Mouse (Mus musculus) liver, embryonic 16.5 days (tissue): Measurements from ENCODE around the gene Asrgl1. TPM values are rescaled to one million over a fixed set of nuclear protein-coding genes. Genes with fewer than 3 reads are reported as not detected.
A peak's percentile ranks its signal among the peaks of the same experiment; 100 is the strongest.
"Not testable (repeated sequence)": the region's sequence is repeated elsewhere in the genome, so short reads cannot be mapped to it uniquely, and the experiment has no call there.

ENCODE experiments used
- ATAC-seq: fragments of 200-750 bp; cut with Nextera tagmentation; 2 replicates; pipeline ENCODE4 v1.8.0; 2017; ENCODE audit warnings: low read depth, mild to moderate bottlenecking, moderate number of reproducible peaks, moderate library complexity
- H3K27ac ChIP-seq: fragments of 300-500 bp; sonication (generic); 2 replicates; pipeline ENCODE4 v1.5.1; 2014; ENCODE audit warnings: mild to moderate bottlenecking, low read length
- H3K27me3 ChIP-seq: fragments of 300-500 bp; sonication (generic); 2 replicates; pipeline ENCODE4 v1.6.1; 2014; ENCODE audit warnings: low read depth, low read length, mixed read lengths; ENCODE audit not compliant: control insufficient read depth, insufficient read depth
- H3K36me3 ChIP-seq: fragments of 300-500 bp; sonication (generic); 2 replicates; pipeline ENCODE4 v1.6.1; 2014; ENCODE audit warnings: mild to moderate bottlenecking; ENCODE audit not compliant: control insufficient read depth, insufficient read depth
- H3K4me1 ChIP-seq: fragments of 300-500 bp; sonication (generic); 2 replicates; pipeline ENCODE4 v1.6.1; 2014; ENCODE audit warnings: low read depth, low read length, mixed read lengths; ENCODE audit not compliant: control insufficient read depth
- H3K4me2 ChIP-seq: fragments of 300-500 bp; sonication (generic); 2 replicates; pipeline ENCODE4 v1.6.1; 2014; ENCODE audit warnings: low read depth, low read length, mixed read lengths
- H3K4me3 ChIP-seq: fragments of 300-500 bp; sonication (generic); 2 replicates; pipeline ENCODE4 v1.5.1; 2014; ENCODE audit warnings: low read depth, mild to moderate bottlenecking, low read length
- H3K9ac ChIP-seq: fragments of 300-500 bp; sonication (generic); 2 replicates; pipeline ENCODE4 v1.6.1; 2014; ENCODE audit warnings: low read depth, low read length
- H3K9me3 ChIP-seq: fragments of 300-500 bp; sonication (generic); replicated peaks from 2 replicates; pipeline ENCODE4 v1.6.1; 2016; ENCODE audit warnings: low read length; ENCODE audit not compliant: control insufficient read depth
- WGBS: fragments of 180-500 bp; shearing (Covaris S2); extraction: QIAGEN DNeasy Blood & Tissue Kit; methylation state at CpG from one replicate; pipeline ENCODE4 v1.1.7; 2014; ENCODE audit not compliant: insufficient replicate concordance; 5-methylcytosine and 5-hydroxymethylcytosine counted together
- polyA plus RNA-seq: library from polyadenylated mRNA; unstranded; fragments of >200 nt; fragmentation: Nextera tagmentation; extraction: Ambion mirVana; gene quantifications from 2 replicates; pipeline ENCODE4 v1.2.1, GENCODE M21; 2015

Gene Asrgl1
- polyA plus RNA-seq, 1 experiment from 2014 or later = 6.4 TPM

GRCm38 (mm10) chr19:9095111-9095510 lies 40.3 kb downstream of the Asrgl1 start:
- Histone ChIP-seq H3K9me3 (no peaks in the 10 kb centered on the region), H3K9ac (no peak overlapping the region), H3K27ac (no peak overlapping the region), H3K4me1 (no peaks in the 10 kb centered on the region; the same call in 1 of the 2 replicates), H3K4me3 (no peak overlapping the region), H3K27me3 (no peaks in the 10 kb centered on the region), H3K4me2 (no peak overlapping the region), H3K36me3 (no peaks in the 10 kb centered on the region)
- 48% methylated on average over 5 of the region's 5 CpGs for WGBS
- no peak for ATAC-seq

GRCm38 (mm10) chr19:9090709-9091108 lies 44.7 kb downstream of the Asrgl1 start:
- no peak overlapping the region for H3K27ac ChIP-seq
- no peak overlapping the region for H3K9ac ChIP-seq
- no peak overlapping the region for H3K4me2 ChIP-seq
- H3K27me3 ChIP-seq = no peaks in the 10 kb centered on the region
- 52% methylated on average over 2 of the region's 2 CpGs for WGBS
- H3K36me3 ChIP-seq = no peaks in the 10 kb centered on the region
- ATAC-seq = peak; percentile 77
- H3K9me3 ChIP-seq = no peaks in the 10 kb centered on the region
- no peak overlapping the region for H3K4me3 ChIP-seq
- no peaks in the 10 kb centered on the region; the same call in 1 of the 2 replicates for H3K4me1 ChIP-seq

GRCm38 (mm10) chr19:9090191-9090590 lies 45.2 kb downstream of the Asrgl1 start:
- Histone ChIP-seq H3K27ac (no peak overlapping the region), H3K4me2 (no peak overlapping the region), H3K9ac (no peak overlapping the region), H3K9me3 (no peaks in the 10 kb centered on the region), H3K27me3 (no peaks in the 10 kb centered on the region), H3K36me3 (no peaks in the 10 kb centered on the region), H3K4me3 (no peak overlapping the region), H3K4me1 (no peaks in the 10 kb centered on the region; the same call in 1 of the 2 replicates)
- 45% methylated on average over 4 of the region's 4 CpGs for WGBS
- no peak for ATAC-seq

- Histone ChIP-seq H3K36me3 (no peaks in the 10 kb centered on the region), H3K4me1 (no peaks in the 10 kb centered on the region; the same call in 1 of the 2 replicates), H3K4me3 (no peak within 1 kb of the TSS), H3K4me2 (no peak within 1 kb of the TSS), H3K9me3 (no peaks in the 10 kb centered on the region), H3K9ac (no peak within 1 kb of the TSS), H3K27me3 (no peaks in the 10 kb centered on the region), H3K27ac (no peak within 1 kb of the TSS)
- no peak for ATAC-seq
- 54% methylated on average over 4 of the region's 4 CpGs for WGBS
These were observed 47.6 kb downstream of the Asrgl1 start, which contains the start of gene Scgb1a1 for GRCm38 (mm10) chr19:9087821-9088220. Gene Scgb1a1, minus strand, starts transcription at chr19:9087958.

GRCm38 (mm10) chr19:9083892-9084291 lies 51.5 kb downstream of the Asrgl1 start:
- not testable (repeated sequence) for H3K9ac ChIP-seq, ATAC-seq, H3K27ac ChIP-seq, H3K36me3 ChIP-seq, H3K4me3 ChIP-seq, H3K4me2 ChIP-seq, H3K4me1 ChIP-seq, H3K27me3 ChIP-seq, H3K9me3 ChIP-seq
- WGBS = 34% methylated on average over 2 of the region's 2 CpGs

- Histone ChIP-seq H3K4me1 (peaks cover 2% of the 10 kb centered on the region; the same call in 1 of the 2 replicates), H3K9me3 (no peaks in the 10 kb centered on the region), H3K27ac (no peak overlapping the region), H3K4me2 (peak overlapping the region; percentile 41; the same call in 1 of the 2 replicates), H3K4me3 (no peak overlapping the region), H3K9ac (no peak overlapping the region), H3K36me3 (no peaks in the 10 kb centered on the region), H3K27me3 (no peaks in the 10 kb centered on the region)
- no peak for ATAC-seq
- WGBS = 81% methylated on average over 2 of the region's 2 CpGs
These were observed 52.5 kb downstream of the Asrgl1 start for GRCm38 (mm10) chr19:9083010-9083355.

- Histone ChIP-seq H3K4me3 (no peak overlapping the region), H3K9me3 (no peaks in the 10 kb centered on the region), H3K4me2 (peak overlapping the region; percentile 41), H3K4me1 (peaks cover 2% of the 10 kb centered on the region; the same call in 1 of the 2 replicates), H3K36me3 (no peaks in the 10 kb centered on the region), H3K27me3 (no peaks in the 10 kb centered on the region), H3K9ac (no peak overlapping the region), H3K27ac (no peak overlapping the region)
- ATAC-seq = peak; percentile 82
- WGBS = 18% methylated on average over 23 of the region's 23 CpGs
These were observed 53.0 kb downstream of the Asrgl1 start for GRCm38 (mm10) chr19:9082191-9083009.

- Histone ChIP-seq H3K4me1 (peaks cover 2% of the 10 kb centered on the region; the same call in 1 of the 2 replicates), H3K27ac (no peak overlapping the region), H3K27me3 (no peaks in the 10 kb centered on the region), H3K9me3 (no peaks in the 10 kb centered on the region), H3K4me3 (no peak overlapping the region), H3K4me2 (no peak overlapping the region), H3K9ac (no peak overlapping the region), H3K36me3 (no peaks in the 10 kb centered on the region)
- ATAC-seq = no peak
- WGBS = 71% methylated on average over 14 of the region's 14 CpGs
These were observed 53.9 kb downstream of the Asrgl1 start for GRCm38 (mm10) chr19:9081311-9082190.
